Mouse (Mus musculus) hindlimb bud, embryonic 11.5 days (tissue): ENCODE data around the gene Man2b1.
A peak's percentile ranks its signal among the peaks of the same experiment; 100 is the strongest.
"Not testable (repeated sequence)": the region's sequence is repeated elsewhere in the genome, so short reads cannot be mapped to it uniquely, and the experiment has no call there.

ENCODE experiments used
- DNase-seq: peaks from one replicate; pipeline ENCODE4 v3.0.0-alpha.2; 2012; ENCODE audit warnings: low read depth, low spot score; ENCODE audit errors: extremely low spot score

Man2b1 gene

DNA sequence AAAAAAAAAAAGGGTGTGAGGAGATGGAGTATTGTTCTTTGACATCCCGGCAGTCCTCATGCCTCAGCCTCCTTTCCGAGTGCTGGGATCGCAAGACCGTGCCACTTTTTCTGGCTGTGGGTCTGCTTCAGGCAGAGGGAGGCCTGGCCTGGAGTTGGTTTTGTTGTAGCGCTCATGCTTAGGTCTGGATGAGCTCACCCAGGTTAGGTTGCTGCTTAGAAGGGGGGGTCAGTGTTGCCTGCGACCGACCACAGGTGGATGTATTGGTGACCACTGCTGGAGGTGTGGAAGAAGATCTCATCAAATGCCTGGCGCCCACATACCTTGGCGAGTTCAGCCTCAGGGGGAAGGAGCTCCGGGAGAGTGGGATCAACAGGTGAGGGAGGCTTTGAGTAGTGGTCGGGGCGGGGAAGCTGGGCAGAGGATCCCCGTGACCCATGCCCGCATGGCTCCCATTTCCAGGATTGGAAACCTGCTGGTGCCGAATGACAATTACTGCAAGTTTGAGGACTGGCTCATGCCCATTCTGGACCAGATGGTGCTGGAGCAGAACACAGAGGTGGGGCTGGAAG lies 9.9 kb upstream of the Man2b1 start:
- DNase-seq = no peak

DNA sequence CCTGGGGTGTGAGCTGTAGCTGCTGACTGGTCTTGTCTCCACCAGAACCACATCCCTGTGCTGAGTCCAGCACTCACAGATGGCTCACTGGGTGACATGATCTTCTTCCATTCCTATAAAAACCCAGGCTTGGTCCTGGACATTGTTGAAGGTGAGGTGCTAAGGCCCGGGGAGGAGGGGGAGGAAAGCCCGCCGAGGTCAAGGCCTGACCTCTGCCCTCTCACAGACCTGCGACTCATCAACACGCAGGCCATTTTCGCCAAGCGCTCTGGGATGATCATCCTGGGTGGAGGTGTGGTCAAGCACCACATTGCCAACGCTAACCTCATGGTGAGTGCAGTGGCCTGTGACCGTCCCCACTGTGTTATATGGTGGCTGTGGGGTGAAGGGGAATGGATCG lies 8.9 kb upstream of the Man2b1 start:
- DNase-seq = no peak

DNA sequence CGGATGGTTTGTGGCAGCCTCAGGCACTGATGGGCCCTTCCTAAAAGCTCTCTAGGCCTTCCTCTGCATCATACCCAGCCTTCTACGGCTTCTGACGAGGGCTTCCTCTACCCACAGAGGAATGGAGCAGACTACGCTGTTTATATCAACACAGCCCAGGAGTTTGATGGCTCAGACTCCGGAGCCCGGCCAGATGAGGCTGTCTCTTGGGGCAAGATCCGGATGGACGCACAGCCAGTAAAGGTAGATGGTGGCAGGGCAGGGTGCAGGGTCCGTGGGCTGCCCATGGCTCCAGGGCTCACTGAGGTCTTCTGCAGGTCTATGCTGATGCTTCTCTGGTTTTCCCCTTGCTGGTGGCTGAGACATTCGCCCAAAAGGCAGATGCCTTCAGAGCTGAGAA lies 8.5 kb upstream of the Man2b1 start:
- DNase-seq = no peak

DNA sequence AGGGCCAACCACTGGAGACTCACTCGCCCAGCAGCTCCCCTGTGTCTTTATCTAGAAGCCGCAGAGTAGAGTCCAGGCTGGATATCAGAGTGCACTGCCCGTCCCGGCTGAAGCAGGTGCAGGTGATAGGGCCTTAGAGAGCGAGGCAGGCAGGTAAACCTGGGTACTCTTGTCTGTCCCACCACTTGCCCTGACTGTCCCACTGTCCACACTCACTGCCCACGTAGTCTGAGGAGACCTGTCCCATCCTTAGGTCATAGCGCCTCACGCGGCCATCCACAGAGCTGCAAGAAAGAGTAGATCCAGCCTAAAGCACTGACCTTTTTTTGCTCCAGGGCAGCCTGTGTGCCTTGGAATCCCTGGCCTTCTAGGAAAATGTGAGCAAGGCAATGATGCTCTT lies 7.1 kb upstream of the Man2b1 start:
- no peak for DNase-seq

DNA sequence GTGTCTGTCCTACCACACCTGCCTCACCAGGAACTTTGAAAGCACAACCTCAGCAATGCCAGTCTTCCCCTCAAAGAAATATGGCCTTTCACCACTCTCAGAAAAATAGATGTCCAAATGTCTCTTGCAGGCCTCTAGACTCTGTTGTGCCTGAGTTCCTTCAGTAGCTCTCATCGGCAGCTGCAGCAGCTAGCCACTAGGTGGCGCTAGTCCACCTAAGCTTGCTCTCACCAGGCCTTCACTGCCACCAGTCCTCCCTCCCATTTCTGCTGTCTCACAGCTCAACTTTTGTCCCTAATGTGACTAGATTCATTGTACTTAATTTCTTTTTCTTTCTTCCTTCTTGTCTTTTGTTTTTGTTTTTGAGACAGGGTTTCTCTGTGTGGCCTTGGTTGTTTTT lies 6.1 kb upstream of the Man2b1 start:
- DNase-seq = no peak

DNA sequence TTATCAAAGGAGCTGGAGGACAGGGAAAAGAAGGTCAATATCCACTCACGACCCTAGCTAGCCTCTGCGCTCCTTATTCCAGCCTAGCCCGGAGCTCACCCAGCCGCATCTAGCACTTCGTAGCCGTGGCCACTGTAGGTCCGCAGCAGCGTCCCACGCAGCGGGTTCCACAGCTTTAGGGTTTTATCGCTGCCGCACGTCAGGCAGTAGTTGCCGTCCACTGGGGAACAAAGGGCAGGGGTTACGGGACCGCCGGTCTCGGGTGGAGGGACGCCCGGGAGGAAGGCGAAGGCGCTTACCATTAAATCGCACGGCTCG lies 2.9 kb upstream of the Man2b1 start:
- no peak for DNase-seq

DNA sequence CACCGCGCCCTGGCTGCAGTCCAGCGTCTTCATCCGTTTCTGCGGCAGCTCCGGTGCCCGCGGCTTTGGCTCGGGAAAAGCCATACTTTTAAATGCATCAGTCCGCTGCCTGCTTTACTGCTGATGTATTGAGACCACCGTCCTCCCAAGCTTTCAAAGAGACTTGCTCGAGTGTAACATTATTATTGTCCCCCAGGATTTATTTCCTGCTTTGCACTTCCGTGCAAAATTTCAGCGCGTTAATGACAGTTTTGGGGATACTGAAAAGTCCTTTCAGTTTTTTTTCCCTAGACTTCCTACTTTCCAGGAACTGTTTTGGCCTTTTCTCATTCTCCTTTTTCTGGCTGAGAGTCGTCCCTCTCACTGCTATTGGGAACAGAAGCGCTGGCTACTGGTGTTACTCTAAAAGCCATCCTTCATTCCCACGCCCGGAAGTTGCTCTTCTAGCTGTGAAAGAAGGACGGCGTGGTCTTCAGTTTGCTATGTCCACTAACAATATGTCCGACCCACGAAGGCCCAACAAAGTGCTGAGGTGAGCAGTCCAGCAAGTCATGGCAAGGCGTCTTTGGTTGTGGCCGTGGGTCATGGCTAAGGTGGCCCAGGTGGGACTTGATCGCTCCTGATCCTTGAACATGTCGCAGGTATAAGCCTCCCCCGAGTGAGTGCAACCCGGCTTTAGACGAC lies 2.4 kb upstream of the Man2b1 start, which contains the start of gene Wdr83os:
TSS of gene Wdr83os (plus strand) at position 209 of the 684 bp plus-strand sequence.
- peak; percentile 82 for DNase-seq

DNA sequence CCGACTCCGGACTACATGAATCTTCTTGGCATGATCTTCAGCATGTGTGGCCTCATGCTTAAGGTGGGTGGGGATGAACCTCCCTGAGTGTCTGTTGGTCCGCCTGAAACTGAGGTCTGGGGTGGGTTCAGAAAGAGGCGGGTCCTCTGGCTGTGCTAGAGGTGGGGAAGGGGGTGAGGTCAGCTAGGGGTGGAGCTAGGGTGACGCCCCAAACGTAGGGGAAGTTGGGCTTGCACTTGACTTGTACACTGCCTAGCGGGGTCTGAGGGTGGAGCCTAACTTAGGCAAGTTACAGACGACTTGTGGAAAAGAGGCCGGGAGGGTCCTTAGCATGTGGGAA lies 1.9 kb upstream of the Man2b1 start, which contains the start of gene Wdr83:
TSS of gene Wdr83 (minus strand) at position 91 of the 340 bp plus-strand sequence.
- no peak for DNase-seq

DNA sequence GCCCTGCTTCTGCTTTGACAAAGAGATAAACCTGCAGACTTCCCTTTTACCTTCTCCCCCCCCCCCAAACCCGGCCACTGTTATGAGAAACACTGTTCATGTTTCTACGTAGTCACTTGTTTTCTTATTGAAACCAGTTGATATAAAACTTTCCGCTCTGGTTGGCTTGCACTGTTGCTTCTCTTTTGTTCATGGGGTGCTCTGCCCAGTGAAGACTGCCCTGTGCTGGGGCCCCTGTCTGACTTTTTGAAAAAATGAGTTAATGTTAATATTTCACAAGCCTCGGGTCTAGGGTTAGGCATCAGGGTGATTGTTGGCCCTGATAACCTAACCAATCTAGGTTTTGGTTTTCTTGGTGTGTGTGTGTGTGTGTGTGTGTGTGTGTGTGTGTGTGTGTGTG lies 901 bp upstream of the Man2b1 start:
- DNase-seq = not testable (repeated sequence)

DNA sequence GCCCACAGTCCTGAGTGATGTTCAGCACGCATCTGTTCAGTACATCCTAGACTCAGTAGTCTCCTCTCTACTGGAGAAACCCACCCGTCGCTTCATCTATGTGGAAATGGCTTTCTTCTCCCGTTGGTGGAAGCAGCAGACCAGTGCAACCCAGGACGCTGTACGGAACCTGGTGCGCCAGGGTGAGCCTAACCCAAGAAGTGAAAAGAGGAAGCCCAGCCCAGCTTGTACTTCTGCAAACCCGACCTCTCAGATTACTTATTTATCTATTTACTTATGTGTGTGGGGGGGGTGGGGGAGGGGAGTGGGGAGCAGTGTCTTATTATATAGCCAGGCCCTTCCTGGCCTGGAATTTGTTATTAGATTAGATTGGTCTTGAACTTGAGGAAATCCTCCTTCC lies 1.6 kb downstream of the Man2b1 start:
- DNase-seq = no peak

DNA sequence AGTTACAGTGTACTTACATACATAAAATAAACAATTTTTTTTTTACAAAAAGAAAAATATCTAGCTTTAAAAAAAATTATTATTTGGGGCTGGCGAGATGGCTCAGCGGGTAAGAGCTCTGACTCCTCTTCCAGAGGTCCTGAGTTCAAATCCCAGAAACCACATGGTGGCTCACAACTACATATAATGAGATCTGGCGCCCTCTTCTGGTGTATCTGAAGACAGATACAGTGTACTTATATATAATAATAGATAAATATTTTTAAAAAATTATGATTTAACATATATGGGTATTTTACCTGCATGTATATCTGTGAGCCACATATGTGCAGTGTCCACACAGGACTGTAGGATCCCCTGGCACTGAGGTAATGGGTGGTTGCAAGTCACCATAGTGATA lies 3.2 kb downstream of the Man2b1 start:
- no peak for DNase-seq

DNA sequence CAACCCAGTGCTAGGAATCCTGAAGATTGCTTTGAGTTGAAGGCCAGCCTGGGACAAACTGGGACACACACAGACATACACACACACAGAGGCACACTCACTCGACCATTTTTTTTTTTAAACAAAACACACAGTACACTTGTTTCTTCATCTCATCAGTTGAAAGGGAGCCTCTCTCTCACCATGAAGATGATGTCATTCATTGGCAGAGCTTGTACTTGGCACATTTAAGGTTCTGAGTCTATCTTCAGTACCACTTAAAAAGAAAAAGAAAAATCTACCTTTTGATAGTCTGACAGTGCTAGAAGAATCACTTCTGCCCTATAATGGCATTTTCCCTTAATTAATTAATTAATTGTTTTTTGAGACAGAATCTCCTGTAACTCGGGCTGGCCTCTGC lies 5.7 kb downstream of the Man2b1 start:
- DNase-seq = no peak

DNA sequence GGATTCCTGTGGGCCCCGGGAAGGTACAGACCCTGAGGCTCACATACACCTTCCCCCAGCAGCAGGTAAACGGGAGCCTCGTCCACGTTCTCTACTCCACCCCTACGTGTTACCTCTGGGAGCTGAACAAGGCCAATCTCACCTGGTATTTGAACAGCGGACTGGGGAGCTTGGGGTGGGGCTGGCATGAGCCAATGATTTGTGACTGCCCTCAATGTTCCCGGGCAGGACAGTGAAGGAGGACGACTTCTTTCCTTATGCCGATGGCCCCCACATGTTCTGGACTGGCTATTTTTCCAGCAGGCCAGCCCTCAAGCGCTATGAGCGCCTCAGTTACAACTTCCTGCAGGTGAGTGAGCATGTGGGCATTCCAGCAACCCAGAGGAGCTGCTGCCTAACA lies 7.8 kb downstream of the Man2b1 start:
- no peak for DNase-seq

DNA sequence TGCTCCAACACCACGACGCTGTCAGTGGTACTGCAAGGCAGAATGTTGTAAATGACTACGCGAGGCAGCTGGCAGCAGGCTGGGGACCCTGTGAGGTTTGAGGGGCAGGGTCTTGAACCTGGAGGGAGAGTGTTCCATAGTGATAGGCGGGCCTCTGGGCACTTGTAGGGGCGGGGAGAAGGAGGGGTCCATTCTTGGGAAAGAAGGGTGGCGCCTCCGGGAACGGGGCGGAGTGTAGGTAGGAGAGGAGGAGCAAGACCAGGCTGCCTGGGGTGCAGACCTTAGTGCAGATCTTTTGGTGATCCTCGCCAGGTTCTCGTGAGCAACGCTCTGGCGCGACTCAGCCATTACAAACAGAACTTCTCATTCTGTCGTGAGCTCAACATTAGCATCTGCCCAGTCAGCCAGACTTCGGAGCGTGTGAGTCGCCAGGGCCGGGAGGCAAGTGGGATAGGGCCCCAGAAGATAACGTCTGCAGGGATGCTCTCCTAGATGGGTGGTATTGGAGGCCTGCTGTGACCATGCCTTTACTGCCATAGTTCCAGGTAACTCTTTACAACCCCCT lies 8.5 kb downstream of the Man2b1 start:
- no peak for DNase-seq

DNA sequence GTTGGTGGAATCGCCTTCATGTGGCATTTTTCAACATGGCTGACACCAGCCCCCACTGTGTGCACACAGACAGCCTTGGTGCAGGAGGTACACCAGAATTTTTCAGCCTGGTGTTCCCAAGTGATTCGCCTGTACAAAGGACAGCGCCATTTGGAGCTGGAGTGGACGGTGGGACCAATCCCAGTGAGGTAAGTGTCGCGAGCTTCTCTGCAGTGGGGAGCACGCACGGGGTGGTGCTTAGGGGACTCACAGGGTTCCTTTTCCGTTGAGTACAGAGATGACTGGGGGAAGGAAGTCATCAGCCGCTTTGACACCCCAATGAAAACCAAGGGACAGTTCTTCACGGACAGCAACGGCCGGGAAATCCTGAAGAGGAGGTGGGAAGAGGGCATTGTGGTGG lies 12.0 kb downstream of the Man2b1 start:
- DNase-seq = no peak

DNA sequence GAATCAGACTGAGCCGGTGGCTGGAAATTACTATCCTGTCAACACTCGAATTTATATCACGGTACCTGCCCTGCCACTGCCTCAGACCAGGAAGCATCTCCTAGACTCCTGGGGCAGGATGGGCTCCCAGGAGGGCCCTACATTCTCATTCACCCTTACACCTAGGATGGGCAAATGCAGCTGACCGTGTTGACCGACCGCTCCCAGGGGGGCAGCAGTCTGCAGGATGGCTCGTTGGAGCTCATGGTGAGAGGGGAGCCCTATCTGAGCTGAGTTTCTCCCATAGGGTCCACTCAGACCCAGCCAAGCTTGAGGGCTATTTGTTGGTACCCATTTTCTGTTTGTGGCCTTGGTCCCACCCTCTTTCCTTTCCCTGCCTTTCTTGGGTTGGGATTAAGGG lies 12.5 kb downstream of the Man2b1 start:
- DNase-seq = no peak

DNA sequence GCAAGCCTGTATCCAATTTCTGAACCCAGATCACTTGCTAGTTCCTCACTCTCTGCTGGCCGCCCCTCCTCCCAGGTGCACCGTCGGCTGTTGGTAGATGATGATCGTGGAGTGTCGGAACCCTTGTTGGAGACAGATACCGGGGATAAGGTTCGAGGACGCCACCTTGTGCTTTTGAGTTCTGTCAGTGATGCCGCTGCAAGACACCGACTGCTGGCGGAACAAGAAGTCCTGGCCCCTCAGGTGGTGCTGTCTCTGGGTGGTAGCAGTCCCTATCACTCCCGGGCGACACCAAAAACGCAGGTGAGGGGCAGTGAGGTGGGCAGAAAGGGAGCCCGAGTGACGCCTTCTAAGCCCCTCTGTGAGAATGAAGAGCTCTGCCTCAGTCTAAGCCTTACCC lies 13.1 kb downstream of the Man2b1 start:
- DNase-seq = no peak

DNA sequence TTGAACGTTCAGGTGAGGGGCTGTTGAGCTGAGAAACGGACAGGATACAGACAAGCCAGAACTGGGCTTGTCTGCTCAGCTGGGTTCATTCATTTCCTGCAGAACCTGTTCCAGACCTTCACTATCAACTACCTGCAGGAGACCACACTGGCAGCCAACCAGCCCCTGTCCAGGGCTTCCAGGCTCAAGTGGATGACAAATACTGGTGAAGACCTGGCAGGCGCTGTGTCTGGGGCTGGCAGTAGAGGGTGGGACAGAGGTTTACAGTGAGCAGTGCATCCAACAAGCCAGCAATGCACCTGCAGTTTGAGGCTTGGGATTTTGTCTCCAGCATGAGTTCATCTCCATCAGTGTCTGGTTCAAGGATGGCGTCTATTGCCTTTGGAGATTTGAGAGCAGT lies 13.8 kb downstream of the Man2b1 start:
- DNase-seq = no peak

DNA sequence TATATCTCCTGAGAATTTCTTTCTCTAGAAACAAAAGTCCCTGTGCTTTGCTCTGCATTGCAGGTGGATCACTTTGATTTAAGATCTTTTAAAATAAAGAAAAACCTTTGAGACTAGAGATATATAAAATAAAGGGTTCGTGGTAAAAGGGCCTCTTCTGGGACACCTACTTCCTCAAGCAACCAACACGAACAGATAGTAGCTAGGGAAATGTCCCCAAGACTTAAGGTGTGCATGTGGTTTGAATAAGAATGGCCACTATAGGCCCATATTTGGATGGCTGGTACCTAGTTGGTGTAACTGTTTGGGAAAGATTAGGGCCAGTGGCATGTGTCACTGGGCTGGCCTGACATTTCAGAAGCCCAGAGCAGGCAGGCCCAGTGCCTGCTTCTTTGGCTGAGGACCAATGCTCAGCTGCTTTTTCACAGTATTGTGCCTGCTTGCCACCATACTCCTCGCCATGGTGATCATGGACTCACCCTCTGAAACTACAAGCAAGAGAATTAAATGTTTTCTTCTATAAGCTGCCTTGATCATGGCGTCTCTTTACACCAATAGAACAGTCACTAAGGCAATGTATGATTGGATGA lies 17.1 kb downstream of the Man2b1 start:
- DNase-seq = no peak

DNA sequence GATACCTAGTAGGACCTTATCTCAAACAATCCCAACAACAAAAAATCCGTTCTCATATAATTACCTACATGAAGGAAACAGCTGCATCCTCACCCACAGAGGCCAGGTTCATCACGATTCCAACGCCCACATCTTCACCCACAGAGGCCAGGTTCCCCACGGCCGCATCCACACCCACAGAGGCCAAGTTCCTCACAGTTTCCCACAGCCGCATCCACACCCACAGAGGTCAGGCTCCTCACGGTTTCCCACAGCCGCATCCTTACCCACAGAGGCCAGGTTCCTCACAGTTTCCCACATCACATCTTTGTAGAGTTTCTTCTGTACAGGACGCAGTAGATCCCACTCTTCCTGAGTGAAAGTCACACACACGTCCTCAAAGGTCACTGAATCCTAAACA lies 30.2 kb downstream of the Man2b1 start:
- no peak for DNase-seq

DNA sequence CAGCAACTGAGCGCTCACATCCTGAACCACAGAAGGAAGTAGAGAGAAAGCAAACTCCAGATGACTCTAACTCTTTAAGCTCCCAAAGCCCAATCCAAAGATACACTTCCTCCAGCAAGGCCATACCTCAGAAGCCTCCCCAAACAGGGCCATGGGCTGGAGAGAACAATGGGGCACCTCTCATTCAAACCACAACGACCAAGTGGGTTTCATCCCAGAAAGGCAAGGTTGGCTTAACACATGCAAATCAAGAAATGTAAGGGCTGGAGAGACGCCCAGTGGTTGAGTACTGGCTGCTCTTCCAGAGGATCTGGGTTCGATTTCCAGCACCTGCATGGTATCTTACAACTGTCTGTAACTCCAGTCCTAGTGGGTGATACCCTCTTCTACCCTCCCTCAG lies 32.4 kb downstream of the Man2b1 start:
- no peak for DNase-seq

DNA sequence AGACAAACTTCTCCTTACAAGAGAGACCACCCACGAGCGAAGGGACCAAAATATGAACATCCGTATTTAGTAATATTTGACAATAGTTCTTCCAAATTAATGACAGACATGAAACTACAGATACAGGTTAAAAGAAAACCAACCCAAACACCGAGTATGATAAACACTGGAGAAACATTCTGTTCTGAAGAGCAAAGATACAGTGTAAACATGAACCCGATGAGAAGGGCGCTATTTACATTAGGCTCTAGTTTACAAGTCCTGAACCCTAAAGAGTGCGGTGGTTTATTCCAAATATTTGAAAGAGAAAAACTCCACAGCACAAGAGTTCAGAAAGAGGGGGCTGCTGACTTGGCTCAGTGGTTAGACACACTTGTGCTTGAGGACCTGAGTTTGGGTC lies 33.9 kb downstream of the Man2b1 start:
- DNase-seq = no peak
